Mouse (Mus musculus): Measurements from ENCODE around the gene Susd2. TPM values are rescaled to one million over a fixed set of nuclear protein-coding genes. Genes with fewer than 3 reads are reported as not detected.

Susd2 gene
- polyA plus RNA-seq, 1 experiment: 2.8 TPM

- Histone ChIP-seq H3K4me3 (replicated peaks; ENCODE audit: control insufficient read depth, low read depth, low read length) (no peak overlapping the region), H3K4me1 (ENCODE audit: control insufficient read depth, insufficient read depth, low read length) (no peaks in the 10 kb centered on the region), H3K27ac (ENCODE audit: control insufficient read depth, insufficient read depth, low read depth, low read length, poor library complexity) (no peak overlapping the region)
- no peak for TF ChIP-seq POLR2A (IDR thresholded peaks at IDR 0.05; ENCODE audit: borderline replicate concordance, control insufficient read depth, low read depth, low read length)
- no peak for TF ChIP-seq CTCF (IDR thresholded peaks at IDR 0.05; ENCODE audit: control insufficient read depth, insufficient read depth, low read length)
- WGBS: 89% methylated on average over 6 of the region's 6 CpGs
Measured at GRCm38 (mm10) chr10:75650306-75650902, 6.6 kb upstream of the Susd2 start.

DNA sequence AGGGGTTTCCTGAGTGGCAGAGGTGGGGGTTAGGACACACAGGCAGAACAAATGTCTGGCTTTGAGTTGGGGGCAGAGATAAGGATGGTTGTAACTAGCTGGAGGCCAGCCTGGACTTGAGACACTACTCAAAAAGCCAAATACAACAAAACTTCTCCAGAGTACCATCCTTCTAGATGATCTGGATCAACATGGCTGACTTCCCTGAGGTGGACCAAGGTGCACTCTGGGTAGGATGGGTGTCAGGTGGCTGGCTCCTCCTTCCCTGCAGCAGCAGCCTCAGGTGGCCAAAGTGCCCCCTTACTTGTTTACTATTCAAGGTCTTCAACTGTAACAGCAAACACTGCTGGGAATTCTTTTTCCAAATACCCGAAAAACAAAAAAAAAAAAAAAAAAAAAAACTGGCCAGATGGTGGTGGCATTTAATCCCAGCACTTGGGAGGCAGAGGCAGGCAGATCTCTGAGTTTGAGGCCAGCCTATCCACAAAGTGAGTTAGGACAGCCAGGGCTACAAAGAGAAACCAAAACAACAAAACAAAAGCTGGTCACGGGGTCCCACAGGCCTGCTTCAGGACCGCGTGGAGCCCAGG lies 5.7 kb upstream of the Susd2 start:
- TF ChIP-seq CTCF (IDR thresholded peaks at IDR 0.05; ENCODE audit: control insufficient read depth, insufficient read depth, low read length) (no peak), POLR2A (IDR thresholded peaks at IDR 0.05; ENCODE audit: borderline replicate concordance, control insufficient read depth, low read depth, low read length) (no peak)
- WGBS: 91% methylated on average over 4 of the region's 4 CpGs
- H3K4me1 ChIP-seq (ENCODE audit: control insufficient read depth, insufficient read depth, low read length): no peaks in the 10 kb centered on the region
- no peak overlapping the region for H3K27ac ChIP-seq (ENCODE audit: control insufficient read depth, insufficient read depth, low read depth, low read length, poor library complexity)
- H3K4me3 ChIP-seq (replicated peaks; ENCODE audit: control insufficient read depth, low read depth, low read length): no peak overlapping the region

- 91% methylated on average over 7 of the region's 7 CpGs for whole genome bisulfite sequencing
- TF ChIP-seq CTCF (IDR thresholded peaks at IDR 0.05; ENCODE audit: control insufficient read depth, insufficient read depth, low read length): no peak
- no peak for TF ChIP-seq POLR2A (IDR thresholded peaks at IDR 0.05; ENCODE audit: borderline replicate concordance, control insufficient read depth, low read depth, low read length)
Measured at GRCm38 (mm10) chr10:75649001-75649400, 5.2 kb upstream of the Susd2 start.

DNA sequence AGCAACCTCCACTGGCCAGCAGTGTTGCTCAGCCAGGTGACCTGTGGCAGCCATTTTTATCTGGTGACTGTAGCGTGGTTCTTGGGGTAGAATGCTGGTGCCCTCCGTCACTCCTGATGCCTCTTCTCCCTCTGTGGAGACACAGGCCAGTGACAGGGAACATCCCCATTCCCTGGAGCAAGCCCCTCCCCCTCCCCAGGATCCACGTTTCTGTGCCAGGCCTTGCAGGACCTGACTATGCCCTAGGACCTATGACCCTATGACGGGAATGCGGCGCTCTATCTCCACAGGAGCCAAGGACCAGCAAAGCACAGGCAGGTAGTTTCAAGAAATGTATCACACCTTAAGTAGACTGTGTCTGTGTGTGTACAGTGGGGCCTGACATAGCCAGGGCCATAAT lies 4.3 kb upstream of the Susd2 start:
- no peak overlapping the region for H3K27ac ChIP-seq (ENCODE audit: control insufficient read depth, insufficient read depth, low read depth, low read length, poor library complexity)
- no peaks in the 10 kb centered on the region; the same call in 1 of the 2 replicates for H3K4me1 ChIP-seq (ENCODE audit: control insufficient read depth, insufficient read depth, low read length)
- WGBS: 93% methylated on average over 6 of the region's 6 CpGs
- no peak overlapping the region for H3K4me3 ChIP-seq (replicated peaks; ENCODE audit: control insufficient read depth, low read depth, low read length)
- no peak for TF ChIP-seq CTCF (IDR thresholded peaks at IDR 0.05; ENCODE audit: control insufficient read depth, insufficient read depth, low read length)
- no peak for TF ChIP-seq POLR2A (IDR thresholded peaks at IDR 0.05; ENCODE audit: borderline replicate concordance, control insufficient read depth, low read depth, low read length)

More at GRCm38 (mm10) chr10:75649001-75649400, 5.2 kb upstream of the Susd2 start:
- H3K27ac ChIP-seq (ENCODE audit: control insufficient read depth, insufficient read depth, low read depth, low read length, poor library complexity): no peak overlapping the region
- H3K4me3 ChIP-seq (replicated peaks; ENCODE audit: control insufficient read depth, low read depth, low read length): no peak overlapping the region
- no peaks in the 10 kb centered on the region for H3K4me1 ChIP-seq (ENCODE audit: control insufficient read depth, insufficient read depth, low read length)

DNA sequence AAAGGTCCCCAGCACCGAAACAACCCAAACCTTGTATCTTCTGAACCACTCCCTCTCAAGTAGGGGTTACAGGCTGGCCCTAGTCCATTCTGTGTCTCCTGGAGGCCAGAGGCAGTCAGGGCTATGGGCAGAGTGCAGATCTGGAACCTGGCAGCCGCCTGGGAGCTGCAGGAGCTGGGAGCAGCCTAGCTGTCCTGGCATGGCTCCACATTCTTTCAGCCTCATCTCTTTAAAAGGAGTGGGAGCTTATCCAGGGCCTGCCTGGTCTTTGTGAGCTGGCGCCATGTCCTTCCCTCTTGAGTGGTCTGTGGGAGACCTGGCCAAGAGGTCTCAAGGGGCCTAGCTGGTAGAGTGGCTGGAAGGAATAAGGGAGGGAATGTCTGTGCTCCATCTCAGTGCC lies 3.6 kb upstream of the Susd2 start:
- no peak overlapping the region for H3K4me3 ChIP-seq (replicated peaks; ENCODE audit: control insufficient read depth, low read depth, low read length)
- H3K27ac ChIP-seq (ENCODE audit: control insufficient read depth, insufficient read depth, low read depth, low read length, poor library complexity): no peak overlapping the region
- 91% methylated on average over 3 of the region's 3 CpGs for WGBS
- H3K4me1 ChIP-seq (ENCODE audit: control insufficient read depth, insufficient read depth, low read length): no peaks in the 10 kb centered on the region; the same call in 1 of the 2 replicates
- no peak for TF ChIP-seq CTCF (IDR thresholded peaks at IDR 0.05; ENCODE audit: control insufficient read depth, insufficient read depth, low read length)

GRCm38 (mm10) chr10:75646406-75646805 lies 2.6 kb upstream of the Susd2 start:
- 95% methylated on average over 6 of the region's 6 CpGs for WGBS
- TF ChIP-seq CTCF (IDR thresholded peaks at IDR 0.05; ENCODE audit: control insufficient read depth, insufficient read depth, low read length) (no peak), POLR2A (IDR thresholded peaks at IDR 0.05; ENCODE audit: borderline replicate concordance, control insufficient read depth, low read depth, low read length) (no peak)
- H3K27ac ChIP-seq (ENCODE audit: control insufficient read depth, insufficient read depth, low read depth, low read length, poor library complexity): no peak overlapping the region
- H3K4me3 ChIP-seq (replicated peaks; ENCODE audit: control insufficient read depth, low read depth, low read length): no peak overlapping the region
- no peaks in the 10 kb centered on the region; the same call in 1 of the 2 replicates for H3K4me1 ChIP-seq (ENCODE audit: control insufficient read depth, insufficient read depth, low read length)

GRCm38 (mm10) chr10:75645616-75646015 lies 1.8 kb upstream of the Susd2 start:
- H3K4me3 ChIP-seq (replicated peaks; ENCODE audit: control insufficient read depth, low read depth, low read length): no peak overlapping the region
- H3K4me1 ChIP-seq (ENCODE audit: control insufficient read depth, insufficient read depth, low read length): no peaks in the 10 kb centered on the region; the same call in 1 of the 2 replicates
- TF ChIP-seq CTCF (IDR thresholded peaks at IDR 0.05; ENCODE audit: control insufficient read depth, insufficient read depth, low read length): no peak
- no peak for TF ChIP-seq POLR2A (IDR thresholded peaks at IDR 0.05; ENCODE audit: borderline replicate concordance, control insufficient read depth, low read depth, low read length)
- 94% methylated on average over 8 of the region's 8 CpGs for WGBS
- no peak overlapping the region for H3K27ac ChIP-seq (ENCODE audit: control insufficient read depth, insufficient read depth, low read depth, low read length, poor library complexity)

GRCm38 (mm10) chr10:75642891-75643290 lies 917 bp downstream of the Susd2 start:
- Histone ChIP-seq H3K4me3 (replicated peaks; ENCODE audit: control insufficient read depth, low read depth, low read length) (no peak overlapping the region), H3K27ac (ENCODE audit: control insufficient read depth, insufficient read depth, low read depth, low read length, poor library complexity) (no peak overlapping the region), H3K4me1 (ENCODE audit: control insufficient read depth, insufficient read depth, low read length) (no peaks in the 10 kb centered on the region; the same call in 1 of the 2 replicates)
- no peak for TF ChIP-seq POLR2A (IDR thresholded peaks at IDR 0.05; ENCODE audit: borderline replicate concordance, control insufficient read depth, low read depth, low read length)
- TF ChIP-seq CTCF (IDR thresholded peaks at IDR 0.05; ENCODE audit: control insufficient read depth, insufficient read depth, low read length): no peak
- WGBS: 51% methylated on average over 2 of the region's 2 CpGs

All from bone marrow, adult 2 months (tissue).